Mouse (Mus musculus): ENCODE measurements around the gene Layn. TPM values are rescaled to one million over a fixed set of nuclear protein-coding genes. Genes with fewer than 3 reads are reported as not detected.

Gene Layn
- polyA plus RNA-seq, 1 experiment from 2014 or later, result 1.2 TPM

GRCm38 (mm10) chr9:51081614-51082013 lies 4.7 kb upstream of the Layn start:
- peaks cover under 1% of the 10 kb centered on the region for H3K4me1 ChIP-seq (ENCODE audit: control insufficient read depth, insufficient read depth, low read length)
- no peaks in the 10 kb centered on the region for H3K36me3 ChIP-seq (ENCODE audit: control insufficient read depth, insufficient read depth, low read length)
- H3K9me3 ChIP-seq (ENCODE audit: control insufficient read depth, low read length), result no peaks in the 10 kb centered on the region
- H3K27me3 ChIP-seq (ENCODE audit: control insufficient read depth, insufficient read depth, low read length), result no peaks in the 10 kb centered on the region
- H3K9ac ChIP-seq (ENCODE audit: low read length), result no peak overlapping the region
- WGBS, result 82% methylated on average over 5 of the region's 5 CpGs
- no peak for ATAC-seq (ENCODE audit: insufficient read depth, low FRiP score, low TSS enrichment)
- DNase-seq (ENCODE audit: low spot score), result no peak
- no peak overlapping the region for H3K27ac ChIP-seq (ENCODE audit: low read depth, low read length)
- H3K4me3 ChIP-seq (ENCODE audit: low read depth, low read length), result no peak overlapping the region
- H3K4me2 ChIP-seq (ENCODE audit: low read depth), result no peak overlapping the region

- Histone ChIP-seq H3K27ac (ENCODE audit: low read depth, low read length) (no peak overlapping the region), H3K36me3 (ENCODE audit: control insufficient read depth, insufficient read depth, low read length) (no peaks in the 10 kb centered on the region), H3K4me2 (ENCODE audit: low read depth) (peak overlapping the region; percentile 81), H3K9ac (ENCODE audit: low read length) (peak overlapping the region; percentile 50), H3K9me3 (ENCODE audit: control insufficient read depth, low read length) (no peaks in the 10 kb centered on the region), H3K4me3 (ENCODE audit: low read depth, low read length) (peak overlapping the region; percentile 33), H3K4me1 (ENCODE audit: control insufficient read depth, insufficient read depth, low read length) (peaks cover 7% of the 10 kb centered on the region), H3K27me3 (ENCODE audit: control insufficient read depth, insufficient read depth, low read length) (no peaks in the 10 kb centered on the region)
- no peak; the same call in 1 of the 2 replicates for ATAC-seq (ENCODE audit: insufficient read depth, low FRiP score, low TSS enrichment)
- WGBS, result 1% methylated on average over 16 of the region's 17 CpGs
- peak; percentile 42 for DNase-seq (ENCODE audit: low spot score)
These were observed 455 bp downstream of the Layn start for GRCm38 (mm10) chr9:51076300-51076978.

- 33% methylated on average over 3 of the region's 3 CpGs for WGBS
- H3K4me3 ChIP-seq (ENCODE audit: low read depth, low read length), result no peak overlapping the region
- H3K9ac ChIP-seq (ENCODE audit: low read length), result no peak overlapping the region
- H3K4me2 ChIP-seq (ENCODE audit: low read depth), result peak overlapping the region; percentile 81
- no peak for ATAC-seq (ENCODE audit: insufficient read depth, low FRiP score, low TSS enrichment)
- H3K27me3 ChIP-seq (ENCODE audit: control insufficient read depth, insufficient read depth, low read length), result no peaks in the 10 kb centered on the region
- DNase-seq (ENCODE audit: low spot score), result no peak
- no peaks in the 10 kb centered on the region for H3K9me3 ChIP-seq (ENCODE audit: control insufficient read depth, low read length)
- H3K27ac ChIP-seq (ENCODE audit: low read depth, low read length), result no peak overlapping the region
- H3K4me1 ChIP-seq (ENCODE audit: control insufficient read depth, insufficient read depth, low read length), result peaks cover 7% of the 10 kb centered on the region
- H3K36me3 ChIP-seq (ENCODE audit: control insufficient read depth, insufficient read depth, low read length), result no peaks in the 10 kb centered on the region
These were observed 1.1 kb downstream of the Layn start for GRCm38 (mm10) chr9:51075780-51076179.

DNA sequence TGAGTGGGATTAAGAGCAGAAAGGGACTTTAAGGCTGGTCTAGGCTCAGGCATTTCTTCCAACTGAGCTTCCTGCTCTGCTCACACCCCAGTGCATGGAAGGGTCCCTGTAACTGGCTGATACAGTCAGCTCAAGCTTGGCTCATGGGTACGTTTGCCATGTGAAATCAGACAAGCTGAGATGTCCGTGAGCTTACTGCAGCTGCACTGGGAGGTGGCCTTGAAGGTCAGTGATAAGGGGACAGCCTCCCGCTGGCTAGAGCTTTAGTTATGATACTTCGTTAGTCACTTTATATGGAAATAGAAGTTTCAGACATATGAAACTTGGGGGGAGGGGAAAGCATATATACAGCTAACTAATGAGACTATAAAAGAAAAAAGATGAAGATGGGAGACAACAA lies 6.1 kb downstream of the Layn start:
- Histone ChIP-seq H3K36me3 (ENCODE audit: control insufficient read depth, insufficient read depth, low read length) (no peaks in the 10 kb centered on the region), H3K4me1 (ENCODE audit: control insufficient read depth, insufficient read depth, low read length) (0 out of 2 replicates have a peak, but pooled peaks cover 1% of the 10 kb centered on the region), H3K4me3 (ENCODE audit: low read depth, low read length) (no peak overlapping the region), H3K9me3 (ENCODE audit: control insufficient read depth, low read length) (no peaks in the 10 kb centered on the region), H3K27ac (ENCODE audit: low read depth, low read length) (no peak overlapping the region), H3K4me2 (ENCODE audit: low read depth) (no peak overlapping the region), H3K9ac (ENCODE audit: low read length) (no peak overlapping the region), H3K27me3 (ENCODE audit: control insufficient read depth, insufficient read depth, low read length) (no peaks in the 10 kb centered on the region)
- ATAC-seq (ENCODE audit: insufficient read depth, low FRiP score, low TSS enrichment) (no peak), DNase-seq (ENCODE audit: low spot score) (no peak)
- 89% methylated on average over 4 of the region's 4 CpGs for WGBS

DNA sequence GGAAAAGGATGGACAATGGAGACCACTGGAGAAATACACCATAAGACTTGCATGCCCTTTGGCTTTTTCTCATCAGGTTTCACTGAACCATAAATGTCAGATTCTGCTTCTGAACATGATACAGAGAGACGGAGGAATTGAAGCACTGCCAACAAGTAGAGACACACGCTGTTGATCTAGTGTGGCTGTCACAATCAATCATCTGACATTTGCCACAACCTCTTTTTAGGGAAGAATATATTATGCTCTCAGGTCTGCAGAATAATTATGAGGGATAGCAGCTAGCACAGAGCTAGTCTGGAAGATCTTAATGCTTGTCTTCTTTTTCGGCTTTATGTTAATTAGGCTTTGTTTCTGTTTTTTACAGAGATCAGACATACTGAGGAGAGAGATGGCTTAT lies 8.7 kb downstream of the Layn start:
- no peak overlapping the region for H3K27ac ChIP-seq (ENCODE audit: low read depth, low read length)
- ATAC-seq (ENCODE audit: insufficient read depth, low FRiP score, low TSS enrichment), result no peak
- no peak for DNase-seq (ENCODE audit: low spot score)
- H3K9me3 ChIP-seq (ENCODE audit: control insufficient read depth, low read length), result no peaks in the 10 kb centered on the region
- no peak overlapping the region for H3K4me2 ChIP-seq (ENCODE audit: low read depth)
- no peak overlapping the region for H3K9ac ChIP-seq (ENCODE audit: low read length)
- 79% methylated on average over 3 of the region's 3 CpGs for WGBS
- H3K36me3 ChIP-seq (ENCODE audit: control insufficient read depth, insufficient read depth, low read length), result no peaks in the 10 kb centered on the region
- H3K4me3 ChIP-seq (ENCODE audit: low read depth, low read length), result no peak overlapping the region
- H3K27me3 ChIP-seq (ENCODE audit: control insufficient read depth, insufficient read depth, low read length), result no peaks in the 10 kb centered on the region
- H3K4me1 ChIP-seq (ENCODE audit: control insufficient read depth, insufficient read depth, low read length), result no peaks in the 10 kb centered on the region

- DNase-seq (ENCODE audit: low spot score) (no peak), ATAC-seq (ENCODE audit: insufficient read depth, low FRiP score, low TSS enrichment) (no peak)
- Histone ChIP-seq H3K9me3 (ENCODE audit: control insufficient read depth, low read length) (no peaks in the 10 kb centered on the region), H3K36me3 (ENCODE audit: control insufficient read depth, insufficient read depth, low read length) (no peaks in the 10 kb centered on the region), H3K27me3 (ENCODE audit: control insufficient read depth, insufficient read depth, low read length) (no peaks in the 10 kb centered on the region), H3K4me3 (ENCODE audit: low read depth, low read length) (no peak within 1 kb of the TSS), H3K4me2 (ENCODE audit: low read depth) (no peak within 1 kb of the TSS), H3K4me1 (ENCODE audit: control insufficient read depth, insufficient read depth, low read length) (no peaks in the 10 kb centered on the region), H3K27ac (ENCODE audit: low read depth, low read length) (no peak within 1 kb of the TSS), H3K9ac (ENCODE audit: low read length) (no peak within 1 kb of the TSS)
- WGBS, result 80% methylated on average over 2 of the region's 2 CpGs
These were observed 16.3 kb downstream of the Layn start, which contains the start of gene Btg4 for GRCm38 (mm10) chr9:51060601-51061000. Gene Btg4, plus strand, starts transcription at chr9:51060901.

- DNase-seq (ENCODE audit: low spot score) (no peak), ATAC-seq (ENCODE audit: insufficient read depth, low FRiP score, low TSS enrichment) (no peak)
- no peaks in the 10 kb centered on the region for H3K9me3 ChIP-seq (ENCODE audit: control insufficient read depth, low read length)
- H3K4me2 ChIP-seq (ENCODE audit: low read depth), result no peak overlapping the region
- H3K27ac ChIP-seq (ENCODE audit: low read depth, low read length), result no peak overlapping the region
- H3K36me3 ChIP-seq (ENCODE audit: control insufficient read depth, insufficient read depth, low read length), result no peaks in the 10 kb centered on the region
- 87% methylated on average over 4 of the region's 4 CpGs for WGBS
- H3K4me1 ChIP-seq (ENCODE audit: control insufficient read depth, insufficient read depth, low read length), result no peaks in the 10 kb centered on the region
- H3K27me3 ChIP-seq (ENCODE audit: control insufficient read depth, insufficient read depth, low read length), result no peaks in the 10 kb centered on the region
- no peak overlapping the region for H3K9ac ChIP-seq (ENCODE audit: low read length)
- H3K4me3 ChIP-seq (ENCODE audit: low read depth, low read length), result no peak overlapping the region
These were observed 17.9 kb downstream of the Layn start for GRCm38 (mm10) chr9:51058951-51059521.

- H3K9me3 ChIP-seq (ENCODE audit: control insufficient read depth, low read length), result no peaks in the 10 kb centered on the region
- no peak overlapping the region for H3K27ac ChIP-seq (ENCODE audit: low read depth, low read length)
- WGBS, result 74% methylated on average over 3 of the region's 3 CpGs
- ATAC-seq (ENCODE audit: insufficient read depth, low FRiP score, low TSS enrichment) (no peak), DNase-seq (ENCODE audit: low spot score) (no peak)
- no peak overlapping the region for H3K4me3 ChIP-seq (ENCODE audit: low read depth, low read length)
- no peaks in the 10 kb centered on the region for H3K4me1 ChIP-seq (ENCODE audit: control insufficient read depth, insufficient read depth, low read length)
- H3K9ac ChIP-seq (ENCODE audit: low read length), result no peak overlapping the region
- no peak overlapping the region for H3K4me2 ChIP-seq (ENCODE audit: low read depth)
- no peaks in the 10 kb centered on the region for H3K27me3 ChIP-seq (ENCODE audit: control insufficient read depth, insufficient read depth, low read length)
- H3K36me3 ChIP-seq (ENCODE audit: control insufficient read depth, insufficient read depth, low read length), result no peaks in the 10 kb centered on the region
These were observed 20.3 kb downstream of the Layn start for GRCm38 (mm10) chr9:51056360-51057324.
